Mouse (Mus musculus): ENCODE measurements around the gene Olfr318.

DNA sequence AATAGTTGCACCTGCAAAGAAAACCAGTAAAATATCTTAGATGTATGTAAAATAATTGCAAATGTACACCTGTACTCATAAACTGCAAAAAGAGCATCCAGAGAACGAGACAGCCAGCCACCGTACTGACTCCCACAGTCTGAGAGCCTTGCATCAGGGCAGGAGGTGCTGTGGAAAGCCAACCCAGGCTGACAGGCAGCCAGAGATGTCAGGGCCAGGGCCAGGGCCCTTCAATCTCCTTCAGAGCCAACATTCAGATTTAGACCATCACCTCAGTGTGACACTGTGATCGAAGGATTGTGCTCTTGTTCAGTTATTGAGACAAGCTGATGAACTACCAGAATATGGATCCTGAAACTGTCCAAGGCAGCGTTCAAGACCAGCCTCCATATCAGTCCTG, 4.1 kb downstream of the Olfr318 start:
- TF ChIP-seq CTCF (conservative IDR thresholded peaks at IDR 0.05; ENCODE audit: insufficient read depth, insufficient read length, low read depth, low read length) (no peak), POLR2A (IDR thresholded peaks at IDR 0.05; ENCODE audit: low read depth, low read length) (no peak)
